Mouse (Mus musculus): ENCODE results near the gene Ssxb2.
"Not testable (repeated sequence)": the region's sequence is repeated elsewhere in the genome, so short reads cannot be mapped to it uniquely, and the experiment has no call there.

Gene Ssxb2

GRCm38 (mm10) chrX:8461626-8462025, at the start of gene Ssxb2:
TSS of gene Ssxb2 (minus strand) at chrX:8461726.
- DNase-seq (ENCODE audit: low read depth) = not testable (repeated sequence)

GRCm38 (mm10) chrX:8413005-8413404, 48.5 kb downstream of the Ssxb2 start, which contains the start of gene Ssxb1:
TSS of gene Ssxb1 (plus strand) at chrX:8413305.
- not testable (repeated sequence) for DNase-seq (ENCODE audit: low read depth)
